8 mouse cellular contexts compared by ENCODE assay signal in genomic region chr1:133385506-133385905, GRCm38 (mm10). TPM values are rescaled to one million over a fixed set of nuclear protein-coding genes. Genes with fewer than 3 reads are reported as not detected.
DNase-seq lines count a peak whose midpoint lies in the region; ATAC-seq lines count a peak whose summit lies in the region.

No protein-coding gene starts in this region.

- peak overlapping the region; percentile 43 for H3K9ac ChIP-seq in embryonic facial prominence, embryonic 12.5 days
- no peak overlapping the region; the same call in 1 of the 2 replicates for H3K9ac ChIP-seq in liver, embryonic 16.5 days (ENCODE audit: low read depth, low read length)
- H3K9ac ChIP-seq in neural tube, embryonic 12.5 days, result 0 out of 2 replicates have a peak overlapping the region, but pooled peaks have one; percentile 10

- peak overlapping the region; percentile 28; the same call in 1 of the 2 replicates for H3K4me2 ChIP-seq in embryonic facial prominence, embryonic 12.5 days (replicated peaks)
- H3K4me2 ChIP-seq in liver, embryonic 16.5 days (ENCODE audit: low read depth, low read length), result peak overlapping the region; percentile 14; the same call in 1 of the 2 replicates
- peak overlapping the region; percentile 16; the same call in 1 of the 2 replicates for H3K4me2 ChIP-seq in neural tube, embryonic 12.5 days (replicated peaks)

- H3K36me3 ChIP-seq in embryonic facial prominence, embryonic 12.5 days, result peaks cover 15% of the 10 kb centered on the region; the same call in 1 of the 2 replicates
- no peaks in the 10 kb centered on the region for H3K36me3 ChIP-seq in liver, embryonic 16.5 days (ENCODE audit: control insufficient read depth, insufficient read depth)
- H3K36me3 ChIP-seq in neural tube, embryonic 12.5 days, result peaks cover 38% of the 10 kb centered on the region

- ATAC-seq in embryonic facial prominence, embryonic 12.5 days (ENCODE audit: insufficient number of reproducible peaks, insufficient read depth, low FRiP score, low TSS enrichment), result no peak
- no peak for ATAC-seq in liver, embryonic 16.5 days (ENCODE audit: low read depth)
- peak; percentile 25; the same call in 1 of the 2 replicates for ATAC-seq in neural tube, embryonic 12.5 days (ENCODE audit: low FRiP score, low read depth)

- no peak overlapping the region for H3K4me3 ChIP-seq in embryonic facial prominence, embryonic 12.5 days
- H3K4me3 ChIP-seq in liver, embryonic 16.5 days (ENCODE audit: low read depth, low read length), result no peak overlapping the region
- H3K4me3 ChIP-seq in neural tube, embryonic 12.5 days, result no peak overlapping the region

- peak; percentile 84 for DNase-seq in CD4-positive, CD25-positive, alpha-beta regulatory T cell, adult 2 months (ENCODE audit: low read depth, low spot score)
- DNase-seq in ZHBTc4 (ENCODE audit: low read depth, low spot score), result peak; percentile 90
- DNase-seq in heart, adult 9 months (ENCODE audit: low spot score in 2 of 2), result peak; percentile 54 to 71
- DNase-seq in kidney, postnatal 14 days, result peak; percentile 77
- peak; percentile 94 for DNase-seq in thymus, postnatal 4 days

- no peaks in the 10 kb centered on the region for H3K27me3 ChIP-seq in embryonic facial prominence, embryonic 12.5 days
- no peaks in the 10 kb centered on the region for H3K27me3 ChIP-seq in liver, embryonic 16.5 days (ENCODE audit: control insufficient read depth, insufficient read depth, low read depth, low read length)
- no peaks in the 10 kb centered on the region for H3K27me3 ChIP-seq in neural tube, embryonic 12.5 days (replicated peaks)

- WGBS in embryonic facial prominence, embryonic 12.5 days, result 35% methylated on average over 9 of the region's 9 CpGs
- WGBS in liver, embryonic 16.5 days (ENCODE audit: insufficient replicate concordance), result 26% methylated on average over 9 of the region's 9 CpGs
- WGBS in neural tube, embryonic 12.5 days, result 47% methylated on average over 9 of the region's 9 CpGs

- no peak overlapping the region for H3K27ac ChIP-seq in embryonic facial prominence, embryonic 12.5 days
- H3K27ac ChIP-seq in liver, embryonic 16.5 days (ENCODE audit: low read length), result no peak overlapping the region
- no peak overlapping the region for H3K27ac ChIP-seq in neural tube, embryonic 12.5 days

- peaks cover 5% of the 10 kb centered on the region; the same call in 1 of the 2 replicates for H3K4me1 ChIP-seq in embryonic facial prominence, embryonic 12.5 days
- no peaks in the 10 kb centered on the region for H3K4me1 ChIP-seq in liver, embryonic 16.5 days (ENCODE audit: control insufficient read depth, low read depth, low read length)
- peaks cover 7% of the 10 kb centered on the region; the same call in 1 of the 2 replicates for H3K4me1 ChIP-seq in neural tube, embryonic 12.5 days

- H3K9me3 ChIP-seq in embryonic facial prominence, embryonic 12.5 days, result no peaks in the 10 kb centered on the region
- H3K9me3 ChIP-seq in liver, embryonic 16.5 days (replicated peaks; ENCODE audit: control insufficient read depth, low read length), result no peaks in the 10 kb centered on the region
- no peaks in the 10 kb centered on the region for H3K9me3 ChIP-seq in neural tube, embryonic 12.5 days

RNA-seq across cellular contexts. Expression of gene Etnk2, which starts 22.1 kb away (rescaled TPM):
- 3.0 and 3.4 TPM in 2 replicates for polyA plus RNA-seq in embryonic facial prominence, embryonic 12.5 days (2016; fragmentation: Nextera tagmentation; extraction: Ambion mirVana)
- polyA plus RNA-seq in liver, embryonic 16.5 days (2015; fragmentation: Nextera tagmentation; extraction: Ambion mirVana), result 15.5 and 20.3 TPM in 2 replicates
- polyA plus RNA-seq in neural tube, embryonic 12.5 days (2016; fragmentation: Nextera tagmentation; extraction: Ambion mirVana), result 5.6 TPM in 2 replicates

RNA-seq across cellular contexts. Expression of gene Ren1, which starts 35.2 kb away (rescaled TPM):
- polyA plus RNA-seq in embryonic facial prominence, embryonic 12.5 days (2016; fragmentation: Nextera tagmentation; extraction: Ambion mirVana), result 0.19 TPM in 1 of 2 replicates, not detected in the other
- 0.56 and 0.72 TPM in 2 replicates for polyA plus RNA-seq in liver, embryonic 16.5 days (2015; fragmentation: Nextera tagmentation; extraction: Ambion mirVana)
- polyA plus RNA-seq in neural tube, embryonic 12.5 days (2016; fragmentation: Nextera tagmentation; extraction: Ambion mirVana), result 0.11 and 0.20 TPM in 2 replicates

RNA-seq across cellular contexts. Expression of gene Sox13, which starts 38.7 kb away (rescaled TPM):
- 9.4 and 9.7 TPM in 2 replicates for polyA plus RNA-seq in embryonic facial prominence, embryonic 12.5 days (2016; fragmentation: Nextera tagmentation; extraction: Ambion mirVana)
- polyA plus RNA-seq in liver, embryonic 16.5 days (2015; fragmentation: Nextera tagmentation; extraction: Ambion mirVana), result 1.4 and 1.7 TPM in 2 replicates
- 14.2 and 14.8 TPM in 2 replicates for polyA plus RNA-seq in neural tube, embryonic 12.5 days (2016; fragmentation: Nextera tagmentation; extraction: Ambion mirVana)
